ENCODE assay signal across 8 mouse cellular contexts in the genomic region with DNA sequence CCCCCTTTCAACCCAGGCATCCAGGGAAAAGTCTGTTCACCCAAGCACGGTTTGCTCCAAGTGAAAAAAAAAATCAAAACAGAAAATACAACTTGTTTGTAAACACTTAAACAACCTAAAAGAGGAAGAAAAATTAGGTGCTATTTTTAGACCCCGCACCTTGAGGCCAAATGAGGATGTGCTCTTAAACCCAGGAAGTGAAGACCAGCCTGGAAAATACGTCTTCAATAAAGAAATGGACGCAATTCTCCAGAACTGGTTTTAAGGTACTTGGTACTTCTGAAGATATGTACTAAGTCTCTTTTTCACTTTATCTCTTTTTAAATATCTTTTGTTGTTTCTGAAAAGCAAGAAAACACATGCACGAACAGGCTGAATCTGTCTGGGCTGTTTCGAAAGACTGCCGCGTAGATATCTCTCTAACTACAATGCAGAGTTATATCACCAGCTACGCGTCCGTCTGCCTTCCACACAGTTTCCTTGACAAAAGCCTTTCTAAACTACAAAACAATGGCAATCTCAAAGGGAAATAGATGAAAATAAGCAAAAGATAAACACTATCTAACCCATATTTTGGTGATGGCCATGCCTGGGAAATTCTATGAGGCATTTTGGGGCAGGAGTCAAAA. TPM values are rescaled to one million over a fixed set of nuclear protein-coding genes. Genes with fewer than 3 reads are reported as not detected.
DNase-seq lines count a peak whose midpoint lies in the region; ATAC-seq lines count a peak whose summit lies in the region.

No protein-coding gene starts in this region.

- H3K4me1 ChIP-seq in hindbrain, embryonic 14.5 days (replicated peaks; ENCODE audit: control insufficient read depth, insufficient read depth, low read length), result no peaks in the 10 kb centered on the region; the same call in 1 of the 2 replicates

- H3K36me3 ChIP-seq in hindbrain, embryonic 14.5 days (replicated peaks; ENCODE audit: control insufficient read depth, insufficient read depth), result no peaks in the 10 kb centered on the region

- WGBS in hindbrain, embryonic 14.5 days, result 71% methylated on average over 11 of the region's 11 CpGs

- H3K9ac ChIP-seq in hindbrain, embryonic 14.5 days, result 0 out of 2 replicates have a peak overlapping the region, but pooled peaks have one; percentile 16

- intact Hi-C loops in heart, postnatal 10 days (cut with DNase I), result loop anchor here (2.0 to 5.0 kb wide), 2 partner anchors 37 to 200 kb away; a partner anchor contains a TSS

- peak; percentile 27 to 53 for DNase-seq in heart, adult 18-20 months
- DNase-seq in heart, postnatal 10 days, result no peak
- peak; percentile 26 to 31 for DNase-seq in B cell, adult 2 months
- no peak for DNase-seq in hindbrain, embryonic 14.5 days (ENCODE audit: low spot score)
- no peak for DNase-seq in urinary bladder, postnatal 14 days (ENCODE audit: low spot score)
- no peak for DNase-seq in adrenal gland, adult 8-10 months
- DNase-seq in spleen, postnatal 10 days (ENCODE audit: low spot score in 2 of 2), result no peak

- no peak for ATAC-seq in hindbrain, embryonic 14.5 days (ENCODE audit: low FRiP score)
- ATAC-seq in megakaryocyte progenitor cell, adult 5-6 weeks (replicated peaks; ENCODE audit: poor library complexity), result peak; percentile 49; the same call in 1 of the 2 replicates

- H3K4me3 ChIP-seq in hindbrain, embryonic 14.5 days (replicated peaks; ENCODE audit: low read length), result no peak overlapping the region; the same call in 1 of the 2 replicates

- no peaks in the 10 kb centered on the region for H3K27me3 ChIP-seq in hindbrain, embryonic 14.5 days (ENCODE audit: control insufficient read depth, insufficient read depth, low read length)

- peak overlapping the region; percentile 39 for H3K4me2 ChIP-seq in hindbrain, embryonic 14.5 days (replicated peaks)

- no peaks in the 10 kb centered on the region for H3K9me3 ChIP-seq in hindbrain, embryonic 14.5 days (ENCODE audit: control insufficient read depth, low read length)

- no peak overlapping the region for H3K27ac ChIP-seq in hindbrain, embryonic 14.5 days

RNA-seq across cellular contexts. Expression of a gene that starts 37.7 kb away (rescaled TPM):
- total RNA-seq in heart, adult 18-20 months (2021), result 10 to 100 TPM; 25.3 to 27.4 TPM
- 10 to 100 TPM; 47.6 to 54.8 TPM for total RNA-seq in heart, postnatal 10 days (2021)
- polyA plus RNA-seq in hindbrain, embryonic 14.5 days (2014; fragmentation: Nextera tagmentation; extraction: Ambion mirVana), result 22.3 and 23.1 TPM in 2 replicates
- 11.1 and 17.5 TPM in 2 replicates for total RNA-seq in megakaryocyte progenitor cell, adult 5-6 weeks (2015)
- 41.4 and 51.3 TPM in 2 replicates for total RNA-seq in megakaryocyte progenitor cell, adult 5-6 weeks (2017)
- total RNA-seq in adrenal gland, adult 8-10 months (2022), result 10 to 100 TPM; 15.8 to 27.4 (median 24.1) TPM

Comparison
In these comparisons a context has a peak if more than half of its experiments do, and no peak if none do; other contexts are left out.
1. DNase-seq: peak in heart, adult 18-20 months (2 of 2) and B cell, adult 2 months (2 of 2); none in heart, postnatal 10 days (0 of 2), hindbrain, embryonic 14.5 days (single experiment), urinary bladder, postnatal 14 days (single experiment), adrenal gland, adult 8-10 months (single experiment) and spleen, postnatal 10 days (0 of 2).